Mouse (Mus musculus) stomach, postnatal 0 days (tissue): ENCODE measurements around the gene Cep72. TPM values are rescaled to one million over a fixed set of nuclear protein-coding genes. Genes with fewer than 3 reads are reported as not detected.
"Not testable (repeated sequence)": the region's sequence is repeated elsewhere in the genome, so short reads cannot be mapped to it uniquely, and the experiment has no call there.

ENCODE experiments used
- ATAC-seq: fragments of 200-750 bp; cut with Nextera tagmentation; 2 replicates; pipeline ENCODE4 v1.8.0; 2017; ENCODE audit not compliant: low FRiP score, low TSS enrichment
- DNase-seq: peaks from one replicate; pipeline ENCODE4 v3.0.0-alpha.2; 2016; ENCODE audit warnings: low spot score
- H3K27ac ChIP-seq: fragments of 300-500 bp; sonication (generic); replicated peaks from 2 replicates; pipeline ENCODE4 v1.5.1; 2014; ENCODE audit warnings: mild to moderate bottlenecking, control low read depth
- H3K27me3 ChIP-seq: fragments of 300-500 bp; sonication (generic); 2 replicates; pipeline ENCODE4 v1.6.1; 2014; ENCODE audit warnings: low read length; ENCODE audit not compliant: control insufficient read depth, insufficient read depth
- H3K36me3 ChIP-seq: fragments of 300-500 bp; sonication (generic); 2 replicates; pipeline ENCODE4 v1.6.1; 2014; ENCODE audit warnings: low read length, mixed read lengths; ENCODE audit not compliant: control insufficient read depth, insufficient read depth
- H3K4me1 ChIP-seq: fragments of 300-500 bp; sonication (generic); replicated peaks from 2 replicates; pipeline ENCODE4 v1.6.1; 2014; ENCODE audit warnings: antibody characterized with exemption; ENCODE audit not compliant: control insufficient read depth, insufficient read depth
- H3K4me2 ChIP-seq: fragments of 300-500 bp; sonication (generic); replicated peaks from 2 replicates; pipeline ENCODE4 v1.6.1; 2014; ENCODE audit warnings: low read depth, mild to moderate bottlenecking, control low read depth, moderate library complexity
- H3K4me3 ChIP-seq: fragments of 300-500 bp; sonication (generic); 2 replicates; pipeline ENCODE4 v1.5.1; 2014; ENCODE audit warnings: low read depth, low read length, control low read depth
- H3K9ac ChIP-seq: fragments of 300-500 bp; sonication (generic); 2 replicates; pipeline ENCODE4 v1.6.1; 2014; ENCODE audit warnings: mild to moderate bottlenecking, low read length, control low read depth, mixed read lengths
- H3K9me3 ChIP-seq: fragments of 300-500 bp; sonication (generic); 2 replicates; pipeline ENCODE4 v1.6.1; 2016; ENCODE audit warnings: low read length; ENCODE audit not compliant: control insufficient read depth
- CTCF ChIP-seq: IDR thresholded peaks from 2 replicates; pipeline ENCODE4 v1.5.1; 2016; ENCODE audit warnings: antibody characterized with exemption, low read depth, mild to moderate bottlenecking, moderate library complexity
- EP300 ChIP-seq: optimal IDR thresholded peaks from 2 replicates; pipeline ENCODE3; 2016; ENCODE audit warnings: antibody characterized with exemption
- WGBS: fragments of 180-500 bp; shearing (Covaris S2); extraction: QIAGEN DNeasy Blood & Tissue Kit; methylation state at CpG from one replicate; pipeline ENCODE4 v1.1.7; 2014; 5-methylcytosine and 5-hydroxymethylcytosine counted together
- polyA plus RNA-seq: library from polyadenylated mRNA; unstranded; fragments of >200 nt; fragmentation: Nextera tagmentation; extraction: Ambion mirVana; gene quantifications from 2 replicates; pipeline ENCODE4 v1.2.1, GENCODE M21; 2015

Gene Cep72
- polyA plus RNA-seq, 1 experiment from 2014 or later = 4.4 TPM

- Histone ChIP-seq H3K4me2 (peak overlapping the region; percentile 96), H3K4me1 (0 out of 2 replicates have a peak, but pooled peaks cover 2% of the 10 kb centered on the region), H3K9ac (peak overlapping the region; percentile 58), H3K27ac (peak overlapping the region; percentile 63), H3K36me3 (no peaks in the 10 kb centered on the region), H3K9me3 (no peaks in the 10 kb centered on the region), H3K27me3 (no peaks in the 10 kb centered on the region; the same call in 1 of the 2 replicates), H3K4me3 (peak overlapping the region; percentile 60)
- TF ChIP-seq EP300 (no peak), CTCF (no peak)
- 1% methylated on average over 55 of the region's 55 CpGs for WGBS
- ATAC-seq (no peak), DNase-seq (peak; percentile 48)
Measured at GRCm38 (mm10) chr13:74009791-74010614, 52.1 kb downstream of the Cep72 start.

GRCm38 (mm10) chr13:74008948-74009718, 53.0 kb downstream of the Cep72 start, which contains the start of gene Tppp:
Gene Tppp (plus strand): TSS chr13:74009407.
- DNase-seq (peak; percentile 95), ATAC-seq (peak; percentile 99)
- peak within 1 kb of the TSS; percentile 96 for H3K4me2 ChIP-seq
- peak within 1 kb of the TSS; percentile 60 for H3K4me3 ChIP-seq
- no peaks in the 10 kb centered on the region; the same call in 1 of the 2 replicates for H3K27me3 ChIP-seq
- no peak for TF ChIP-seq CTCF
- TF ChIP-seq EP300 = no peak
- peak within 1 kb of the TSS; percentile 65 for H3K9ac ChIP-seq
- H3K9me3 ChIP-seq = no peaks in the 10 kb centered on the region
- no peaks in the 10 kb centered on the region for H3K36me3 ChIP-seq
- whole genome bisulfite sequencing = 1% methylated on average over 55 of the region's 56 CpGs
- H3K4me1 ChIP-seq = 0 out of 2 replicates have a peak, but pooled peaks cover 2% of the 10 kb centered on the region
- peak within 1 kb of the TSS; percentile 81 for H3K27ac ChIP-seq

GRCm38 (mm10) chr13:74008216-74008615, 53.9 kb downstream of the Cep72 start:
- H3K4me2 ChIP-seq = peak overlapping the region; percentile 96
- 65% methylated on average over 2 of the region's 2 CpGs for WGBS
- not testable (repeated sequence) for DNase-seq, H3K9me3 ChIP-seq, H3K4me1 ChIP-seq, H3K27me3 ChIP-seq, ATAC-seq, H3K9ac ChIP-seq, H3K36me3 ChIP-seq, H3K27ac ChIP-seq
- peak overlapping the region; percentile 60 for H3K4me3 ChIP-seq

- not testable (repeated sequence) for ATAC-seq
Measured at GRCm38 (mm10) chr13:74006881-74007280, 55.2 kb downstream of the Cep72 start.

GRCm38 (mm10) chr13:74001492-74001891, 60.6 kb downstream of the Cep72 start:
- H3K9me3 ChIP-seq = no peaks in the 10 kb centered on the region
- H3K36me3 ChIP-seq = no peaks in the 10 kb centered on the region
- no peak overlapping the region for H3K4me2 ChIP-seq
- no peaks in the 10 kb centered on the region for H3K4me1 ChIP-seq
- WGBS = 55% methylated on average over 4 of the region's 4 CpGs
- H3K27ac ChIP-seq = no peak overlapping the region
- H3K27me3 ChIP-seq = no peaks in the 10 kb centered on the region
- TF ChIP-seq CTCF = no peak
- no peak for TF ChIP-seq EP300
- H3K9ac ChIP-seq = no peak overlapping the region
- H3K4me3 ChIP-seq = no peak overlapping the region
- DNase-seq (no peak), ATAC-seq (no peak)

More at GRCm38 (mm10) chr13:74006881-74007280, 55.2 kb downstream of the Cep72 start:
- not testable (repeated sequence) for H3K9me3 ChIP-seq, H3K4me3 ChIP-seq, H3K36me3 ChIP-seq, H3K4me1 ChIP-seq, H3K9ac ChIP-seq, H3K27me3 ChIP-seq, H3K4me2 ChIP-seq, DNase-seq, H3K27ac ChIP-seq
- WGBS = 81% methylated on average over 4 of the region's 4 CpGs
